Mouse (Mus musculus) gonadal fat pad, adult 2 months (tissue): ENCODE measurements around the gene Plin5. TPM values are rescaled to one million over a fixed set of nuclear protein-coding genes. Genes with fewer than 3 reads are reported as not detected.
A peak's percentile ranks its signal among the peaks of the same experiment; 100 is the strongest.
"Not testable (repeated sequence)": the region's sequence is repeated elsewhere in the genome, so short reads cannot be mapped to it uniquely, and the experiment has no call there.

ENCODE experiments used
- DNase-seq: peaks from one replicate; pipeline ENCODE4 v3.0.0-alpha.2; 2012; ENCODE audit warnings: low read depth
- polyA plus RNA-seq: library from polyadenylated mRNA; depleted of rRNA; stranded (reverse); fragments of >200 nt; gene quantifications from 2 replicates; pipeline ENCODE4 v1.2.3, GENCODE M21; 2012

Plin5 gene
- polyA plus RNA-seq, 1 experiment: 21.5 TPM

- DNase-seq: no peak
Observed at GRCm38 (mm10) chr17:56107736-56108135, 9.7 kb downstream of the Plin5 start.

- DNase-seq: no peak
Observed at GRCm38 (mm10) chr17:56106981-56107380, 10.4 kb downstream of the Plin5 start.

GRCm38 (mm10) chr17:56106436-56106835 is 11.0 kb downstream of the Plin5 start:
- not testable (repeated sequence) for DNase-seq

- not testable (repeated sequence) for DNase-seq
Observed at GRCm38 (mm10) chr17:56104821-56105220, 12.6 kb downstream of the Plin5 start.

- DNase-seq: no peak
Observed at GRCm38 (mm10) chr17:56103465-56104285, 13.7 kb downstream of the Plin5 start.

GRCm38 (mm10) chr17:56102927-56103326 is 14.5 kb downstream of the Plin5 start:
- DNase-seq: no peak

GRCm38 (mm10) chr17:56102158-56102557 is 15.2 kb downstream of the Plin5 start:
- DNase-seq: no peak

GRCm38 (mm10) chr17:56100811-56101210 is 16.6 kb downstream of the Plin5 start:
- no peak for DNase-seq

GRCm38 (mm10) chr17:56098711-56099572 is 18.5 kb downstream of the Plin5 start:
- no peak for DNase-seq

GRCm38 (mm10) chr17:56098180-56098579 is 19.2 kb downstream of the Plin5 start:
- no peak for DNase-seq

GRCm38 (mm10) chr17:56096883-56097282 is 20.5 kb downstream of the Plin5 start:
- DNase-seq: no peak

- DNase-seq: peak; percentile 96
Observed at GRCm38 (mm10) chr17:56092794-56093193, 24.6 kb downstream of the Plin5 start.

- no peak for DNase-seq
Observed at GRCm38 (mm10) chr17:56092312-56092711, 25.1 kb downstream of the Plin5 start.

- no peak for DNase-seq
Observed at GRCm38 (mm10) chr17:56080781-56081585, 36.4 kb downstream of the Plin5 start.

- no peak for DNase-seq
Observed at GRCm38 (mm10) chr17:56079921-56080320, 37.5 kb downstream of the Plin5 start.

GRCm38 (mm10) chr17:56078880-56079795 is 38.3 kb downstream of the Plin5 start, which contains the start of gene Hdgfl2:
Hdgfl2 (plus strand) TSS chr17:56079634.
- DNase-seq: peak; percentile 98

GRCm38 (mm10) chr17:56078361-56078760 is 39.0 kb downstream of the Plin5 start:
- DNase-seq: not testable (repeated sequence)

- no peak for DNase-seq
Observed at GRCm38 (mm10) chr17:56077523-56077922, 39.9 kb downstream of the Plin5 start.

GRCm38 (mm10) chr17:56074827-56075208 is 42.6 kb downstream of the Plin5 start, which contains the start of gene Ubxn6:
Ubxn6 (minus strand) TSS chr17:56075028.
- no peak for DNase-seq

GRCm38 (mm10) chr17:56074097-56074826 is 43.1 kb downstream of the Plin5 start:
- DNase-seq: peak; percentile 56
